Mouse (Mus musculus): ENCODE results near the gene Tnpo1.

DNA sequence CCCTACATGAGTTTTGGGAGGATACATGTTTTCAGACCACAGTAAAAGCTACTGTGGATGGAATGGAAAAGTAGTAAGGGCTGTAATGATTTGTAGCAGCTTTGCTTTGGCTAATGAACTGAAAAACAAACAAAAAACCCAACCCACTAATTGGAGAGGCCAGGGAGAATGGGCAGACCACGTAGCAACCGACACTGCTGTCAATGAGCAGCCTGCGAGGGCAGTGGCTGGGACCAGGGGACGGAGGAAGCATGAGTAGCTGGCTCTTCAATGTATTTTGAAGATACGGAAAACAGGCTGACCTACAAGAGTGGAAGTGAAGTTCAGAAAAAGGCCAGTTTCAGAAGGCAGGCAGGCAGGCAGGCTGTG is 11.4 kb downstream of the Tnpo1 start:
- TF ChIP-seq CTCF (IDR thresholded peaks at IDR 0.05) (no peak), EP300 (IDR thresholded peaks at IDR 0.05) (no peak)

Measured in lung, postnatal 0 days (tissue).